Mouse (Mus musculus): ENCODE measurements at regions not wholly inside any gene's neighbourhood (a gene's known extent, or its start where the extent isn't known, plus 50 kb on each side); places are given as distances from the start of the nearest gene placed in this dataset.
"Not testable (repeated sequence)": the region's sequence is repeated elsewhere in the genome, so short reads cannot be mapped to it uniquely, and the experiment has no call there.

DNA sequence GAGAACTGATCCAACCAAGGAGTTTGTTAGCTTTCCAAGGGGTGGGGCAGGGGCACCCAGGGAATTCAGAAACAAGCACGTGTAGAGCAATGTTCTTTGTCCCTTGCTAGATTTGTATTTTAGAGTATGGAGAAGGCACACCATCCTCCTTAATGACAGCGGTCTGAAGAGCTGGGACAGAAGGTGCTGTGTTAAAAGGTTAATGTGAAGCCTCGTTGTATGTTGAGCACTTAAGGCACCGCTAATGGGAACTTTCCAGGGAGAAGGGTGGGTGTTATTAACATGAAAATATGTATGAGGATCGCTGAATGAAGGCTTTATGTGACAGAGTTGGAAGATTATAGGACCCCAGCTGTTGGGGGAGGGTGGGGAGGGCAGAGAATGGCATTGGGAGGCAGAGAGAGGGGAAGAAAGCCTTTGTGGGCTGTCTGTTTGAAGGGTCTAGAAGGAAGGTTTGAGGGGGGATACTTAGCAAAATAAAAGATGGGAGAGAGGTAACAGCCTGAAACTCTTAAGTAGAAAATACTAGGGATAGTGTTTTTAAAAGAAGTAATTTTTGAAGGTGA lies 105.6 kb upstream of the Map3k1 start:
- ATAC-seq = peak; percentile 54; the same call in 1 of the 2 replicates
- no peaks in the 10 kb centered on the region for H3K36me3 ChIP-seq (ENCODE audit: control insufficient read depth, insufficient read depth, low read length)
- peak; percentile 47 for DNase-seq (ENCODE audit: low spot score)
- H3K4me3 ChIP-seq (ENCODE audit: low read depth, low read length) = no peak overlapping the region
- no peaks in the 10 kb centered on the region for H3K27me3 ChIP-seq (replicated peaks; ENCODE audit: control insufficient read depth, insufficient read depth, low read length)
- no peaks in the 10 kb centered on the region for H3K4me1 ChIP-seq (ENCODE audit: control insufficient read depth, insufficient read depth, low read length)
- H3K27ac ChIP-seq (ENCODE audit: low read depth, low read length) = no peak overlapping the region
- WGBS = 45% methylated on average over 5 of the region's 5 CpGs
- H3K9me3 ChIP-seq (replicated peaks; ENCODE audit: control insufficient read depth, low read length) = no peaks in the 10 kb centered on the region
- no peak overlapping the region for H3K4me2 ChIP-seq (ENCODE audit: low read length)
- H3K9ac ChIP-seq (ENCODE audit: low read length) = no peak overlapping the region

GRCm38 (mm10) chr13:111919417-111919816 lies 110.6 kb upstream of the Map3k1 start:
- 86% methylated on average over 11 of the region's 11 CpGs for WGBS
- H3K9ac ChIP-seq (ENCODE audit: low read length); H3K4me2 ChIP-seq (ENCODE audit: low read length); ATAC-seq; H3K27ac ChIP-seq (ENCODE audit: low read depth, low read length); H3K36me3 ChIP-seq (ENCODE audit: control insufficient read depth, insufficient read depth, low read length); H3K4me3 ChIP-seq (ENCODE audit: low read depth, low read length); H3K4me1 ChIP-seq (ENCODE audit: control insufficient read depth, insufficient read depth, low read length); H3K27me3 ChIP-seq (replicated peaks; ENCODE audit: control insufficient read depth, insufficient read depth, low read length); DNase-seq (ENCODE audit: low spot score); H3K9me3 ChIP-seq (replicated peaks; ENCODE audit: control insufficient read depth, low read length): not testable (repeated sequence)

DNA sequence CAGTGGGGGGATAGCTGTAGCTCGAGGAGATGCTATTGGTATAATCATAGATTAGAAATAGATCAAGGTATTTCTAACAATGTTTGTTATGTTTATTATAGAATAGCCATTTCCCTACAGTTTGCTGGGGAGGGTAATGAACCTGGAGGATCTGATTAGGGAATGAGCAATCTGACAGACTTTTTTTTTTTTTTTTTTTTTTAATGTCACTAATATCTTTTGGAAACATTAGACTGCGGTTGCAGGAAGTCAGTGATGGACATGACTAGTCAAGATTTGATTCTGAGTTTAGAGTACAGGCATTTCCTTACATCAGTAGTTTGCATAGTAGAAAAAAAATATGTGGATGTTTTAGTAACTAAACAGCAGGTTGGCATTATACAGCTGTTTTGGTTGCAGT lies 111.7 kb upstream of the Map3k1 start:
- Histone ChIP-seq H3K36me3 (ENCODE audit: control insufficient read depth, insufficient read depth, low read length) (no peaks in the 10 kb centered on the region), H3K27me3 (replicated peaks; ENCODE audit: control insufficient read depth, insufficient read depth, low read length) (no peaks in the 10 kb centered on the region), H3K4me3 (ENCODE audit: low read depth, low read length) (no peak overlapping the region), H3K4me1 (ENCODE audit: control insufficient read depth, insufficient read depth, low read length) (no peaks in the 10 kb centered on the region), H3K9ac (ENCODE audit: low read length) (no peak overlapping the region), H3K27ac (ENCODE audit: low read depth, low read length) (no peak overlapping the region), H3K9me3 (replicated peaks; ENCODE audit: control insufficient read depth, low read length) (peaks cover 9% of the 10 kb centered on the region; the same call in 1 of the 2 replicates), H3K4me2 (ENCODE audit: low read length) (no peak overlapping the region)
- 89% methylated on average over 2 of the region's 2 CpGs for WGBS
- DNase-seq (ENCODE audit: low spot score) = no peak
- ATAC-seq = no peak

DNA sequence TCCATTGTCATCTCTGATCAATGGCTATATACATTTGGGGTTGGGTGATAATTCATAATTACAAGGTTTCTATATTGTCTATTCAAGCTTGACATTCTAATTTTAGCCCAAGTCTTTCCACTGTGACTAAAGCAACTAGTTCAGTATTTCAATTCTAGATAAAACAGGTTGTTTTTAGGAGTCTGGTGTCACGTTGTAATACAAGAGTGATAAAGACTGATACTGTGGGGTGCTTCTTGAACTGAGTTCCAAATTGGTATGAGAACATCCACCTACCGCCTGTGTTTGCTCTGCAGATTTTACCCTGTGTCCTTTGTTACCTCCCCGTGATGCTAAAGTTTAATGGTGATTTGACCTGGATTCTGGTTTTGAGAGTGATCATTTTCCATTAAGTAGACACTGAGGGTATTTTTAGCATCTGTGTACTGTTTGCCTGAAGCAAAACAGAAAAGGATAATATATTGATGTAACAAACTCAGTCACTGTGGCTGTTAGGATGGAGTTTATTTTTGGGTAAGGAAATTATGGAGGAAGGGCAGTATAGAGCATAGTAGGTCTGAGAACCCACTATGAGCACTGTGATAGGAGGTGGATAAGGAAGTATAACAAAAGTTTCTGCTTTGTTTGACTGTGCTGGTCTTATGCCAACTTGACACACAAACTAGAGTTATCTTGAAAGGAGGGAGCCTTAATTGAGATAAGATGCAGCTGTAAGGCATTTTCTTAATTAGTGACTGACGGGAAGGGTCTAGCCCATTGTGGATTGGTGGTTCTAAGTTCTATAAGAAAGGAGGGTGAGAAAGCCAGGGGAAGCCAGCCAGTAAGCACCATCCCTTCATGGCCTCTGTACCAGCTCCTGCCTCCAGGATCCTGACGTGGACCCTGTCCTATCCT lies 112.6 kb upstream of the Map3k1 start:
- no peaks in the 10 kb centered on the region for H3K36me3 ChIP-seq (ENCODE audit: control insufficient read depth, insufficient read depth, low read length)
- H3K27me3 ChIP-seq (replicated peaks; ENCODE audit: control insufficient read depth, insufficient read depth, low read length) = no peaks in the 10 kb centered on the region
- DNase-seq (ENCODE audit: low spot score) = no peak
- H3K4me1 ChIP-seq (ENCODE audit: control insufficient read depth, insufficient read depth, low read length) = no peaks in the 10 kb centered on the region
- H3K4me3 ChIP-seq (ENCODE audit: low read depth, low read length) = no peak overlapping the region
- 89% methylated on average over 5 of the region's 5 CpGs for WGBS
- H3K9ac ChIP-seq (ENCODE audit: low read length) = no peak overlapping the region
- peaks cover 9% of the 10 kb centered on the region; the same call in 1 of the 2 replicates for H3K9me3 ChIP-seq (replicated peaks; ENCODE audit: control insufficient read depth, low read length)
- no peak overlapping the region for H3K27ac ChIP-seq (ENCODE audit: low read depth, low read length)
- no peak for ATAC-seq
- H3K4me2 ChIP-seq (ENCODE audit: low read length) = no peak overlapping the region

DNA sequence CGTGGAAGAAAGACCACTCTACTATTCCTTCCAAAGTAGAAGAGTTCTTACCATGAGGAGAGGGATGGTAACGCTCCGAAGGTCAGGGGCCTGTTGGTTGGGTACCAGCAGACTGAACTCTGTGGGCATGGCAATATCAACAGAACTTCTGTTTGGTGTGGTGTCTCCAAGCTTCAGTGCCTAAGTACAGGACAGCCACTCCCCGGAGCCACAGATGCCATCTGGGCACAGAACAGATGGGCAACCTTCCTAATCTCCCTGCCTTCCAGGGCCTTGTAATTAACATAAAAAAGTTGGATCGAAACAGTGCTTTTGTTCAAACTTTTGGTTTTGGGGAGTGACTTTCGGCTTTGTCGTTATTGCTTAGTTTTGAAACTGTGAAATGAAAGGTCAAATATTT lies 116.6 kb upstream of the Map3k1 start:
- Histone ChIP-seq H3K36me3 (ENCODE audit: control insufficient read depth, insufficient read depth, low read length) (no peaks in the 10 kb centered on the region), H3K9me3 (replicated peaks; ENCODE audit: control insufficient read depth, low read length) (peaks cover 9% of the 10 kb centered on the region; the same call in 1 of the 2 replicates), H3K27me3 (replicated peaks; ENCODE audit: control insufficient read depth, insufficient read depth, low read length) (no peaks in the 10 kb centered on the region), H3K9ac (ENCODE audit: low read length) (no peak overlapping the region), H3K4me2 (ENCODE audit: low read length) (no peak overlapping the region), H3K27ac (ENCODE audit: low read depth, low read length) (no peak overlapping the region), H3K4me1 (ENCODE audit: control insufficient read depth, insufficient read depth, low read length) (0 out of 2 replicates have a peak, but pooled peaks cover 2% of the 10 kb centered on the region), H3K4me3 (ENCODE audit: low read depth, low read length) (no peak overlapping the region)
- WGBS = 91% methylated on average over 7 of the region's 7 CpGs
- no peak for ATAC-seq
- DNase-seq (ENCODE audit: low spot score) = peak; percentile 22

DNA sequence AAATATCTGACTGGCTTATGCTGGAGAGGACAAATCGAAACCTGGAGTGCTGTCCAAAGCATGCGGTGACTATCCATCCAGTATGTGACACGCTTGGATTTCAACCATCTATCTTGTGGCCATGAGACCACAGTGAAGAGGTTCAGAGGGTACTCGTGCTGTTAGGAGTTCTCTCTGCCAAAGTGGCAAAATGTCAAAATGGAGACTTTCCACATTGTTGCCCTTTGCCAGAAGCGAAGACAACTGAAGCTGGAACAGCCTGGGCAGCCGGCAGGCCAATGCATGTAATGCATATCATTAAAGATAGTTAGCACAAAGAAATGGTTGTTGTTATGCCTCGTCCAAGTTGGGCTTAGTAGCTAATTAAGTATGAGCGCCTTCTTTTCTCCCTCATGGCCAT lies 118.0 kb upstream of the Map3k1 start:
- H3K36me3 ChIP-seq (ENCODE audit: control insufficient read depth, insufficient read depth, low read length) = no peaks in the 10 kb centered on the region
- WGBS = 57% methylated on average over 8 of the region's 8 CpGs
- peak; percentile 37 for DNase-seq (ENCODE audit: low spot score)

GRCm38 (mm10) chr13:111927489-111927888 lies 118.7 kb upstream of the Map3k1 start:
- Histone ChIP-seq H3K27ac (ENCODE audit: low read depth, low read length) (no peak overlapping the region), H3K9ac (ENCODE audit: low read length) (no peak overlapping the region), H3K27me3 (replicated peaks; ENCODE audit: control insufficient read depth, insufficient read depth, low read length) (no peaks in the 10 kb centered on the region), H3K4me1 (ENCODE audit: control insufficient read depth, insufficient read depth, low read length) (0 out of 2 replicates have a peak, but pooled peaks cover 2% of the 10 kb centered on the region), H3K4me3 (ENCODE audit: low read depth, low read length) (no peak overlapping the region), H3K4me2 (ENCODE audit: low read length) (no peak overlapping the region), H3K36me3 (ENCODE audit: control insufficient read depth, insufficient read depth, low read length) (no peaks in the 10 kb centered on the region), H3K9me3 (replicated peaks; ENCODE audit: control insufficient read depth, low read length) (0 out of 2 replicates have a peak, but pooled peaks cover under 1% of the 10 kb centered on the region)
- WGBS = 86% methylated on average over 3 of the region's 3 CpGs
- DNase-seq (ENCODE audit: low spot score) (no peak), ATAC-seq (no peak)

More for the DNA sequence above, 118.0 kb upstream of the Map3k1 start:
- 0 out of 2 replicates have a peak, but pooled peaks cover 2% of the 10 kb centered on the region for H3K4me1 ChIP-seq (ENCODE audit: control insufficient read depth, insufficient read depth, low read length)
- no peak overlapping the region for H3K4me2 ChIP-seq (ENCODE audit: low read length)
- H3K27me3 ChIP-seq (replicated peaks; ENCODE audit: control insufficient read depth, insufficient read depth, low read length) = no peaks in the 10 kb centered on the region
- H3K9me3 ChIP-seq (replicated peaks; ENCODE audit: control insufficient read depth, low read length) = peaks cover 7% of the 10 kb centered on the region; the same call in 1 of the 2 replicates
- no peak overlapping the region for H3K27ac ChIP-seq (ENCODE audit: low read depth, low read length)
- no peak for ATAC-seq
- no peak overlapping the region for H3K4me3 ChIP-seq (ENCODE audit: low read depth, low read length)
- H3K9ac ChIP-seq (ENCODE audit: low read length) = no peak overlapping the region

GRCm38 (mm10) chr13:111928636-111929544 lies 120.1 kb upstream of the Map3k1 start:
- Histone ChIP-seq H3K4me1 (ENCODE audit: control insufficient read depth, insufficient read depth, low read length) (0 out of 2 replicates have a peak, but pooled peaks cover 2% of the 10 kb centered on the region), H3K9me3 (replicated peaks; ENCODE audit: control insufficient read depth, low read length) (no peaks in the 10 kb centered on the region), H3K36me3 (ENCODE audit: control insufficient read depth, insufficient read depth, low read length) (no peaks in the 10 kb centered on the region), H3K9ac (ENCODE audit: low read length) (no peak overlapping the region), H3K4me3 (ENCODE audit: low read depth, low read length) (no peak overlapping the region), H3K4me2 (ENCODE audit: low read length) (no peak overlapping the region), H3K27ac (ENCODE audit: low read depth, low read length) (no peak overlapping the region), H3K27me3 (replicated peaks; ENCODE audit: control insufficient read depth, insufficient read depth, low read length) (no peaks in the 10 kb centered on the region)
- DNase-seq (ENCODE audit: low spot score) (no peak), ATAC-seq (no peak)
- WGBS = 90% methylated on average over 9 of the region's 9 CpGs

Measured in forebrain, embryonic 14.5 days (tissue).